Mouse (Mus musculus) retina, postnatal 1 day (tissue): ENCODE measurements around the gene Angptl2.

Source experiments
- DNase-seq: peaks from one replicate; pipeline ENCODE4 v3.0.0-alpha.2; 2012

Gene Angptl2

GRCm38 (mm10) chr2:33232782-33233570, 17.1 kb downstream of the Angptl2 start:
- no peak for DNase-seq

GRCm38 (mm10) chr2:33233856-33234255, 18.0 kb downstream of the Angptl2 start:
- no peak for DNase-seq

DNA sequence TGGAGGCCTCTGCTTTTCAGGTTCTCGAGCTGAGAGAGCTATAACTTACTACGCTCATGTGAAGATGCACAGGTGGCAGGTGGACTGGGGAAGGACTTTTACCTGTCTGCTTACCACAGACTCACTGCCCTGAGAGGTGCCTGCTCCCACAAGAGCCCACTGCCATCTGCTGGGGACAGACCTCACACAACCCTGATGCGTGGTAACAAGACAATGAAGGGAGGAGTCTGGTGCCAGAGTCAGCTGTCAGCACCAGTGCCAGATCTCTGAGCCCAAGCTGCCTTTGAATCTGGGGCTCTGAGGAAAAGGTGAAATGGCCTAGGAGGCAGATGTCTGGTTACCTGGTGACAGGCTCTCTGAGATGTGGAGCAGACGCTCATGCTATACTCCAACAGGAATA, 19.0 kb downstream of the Angptl2 start:
- peak; percentile 27 for DNase-seq

- DNase-seq, result no peak
Measured at GRCm38 (mm10) chr2:33237581-33237980, 21.7 kb downstream of the Angptl2 start.

DNA sequence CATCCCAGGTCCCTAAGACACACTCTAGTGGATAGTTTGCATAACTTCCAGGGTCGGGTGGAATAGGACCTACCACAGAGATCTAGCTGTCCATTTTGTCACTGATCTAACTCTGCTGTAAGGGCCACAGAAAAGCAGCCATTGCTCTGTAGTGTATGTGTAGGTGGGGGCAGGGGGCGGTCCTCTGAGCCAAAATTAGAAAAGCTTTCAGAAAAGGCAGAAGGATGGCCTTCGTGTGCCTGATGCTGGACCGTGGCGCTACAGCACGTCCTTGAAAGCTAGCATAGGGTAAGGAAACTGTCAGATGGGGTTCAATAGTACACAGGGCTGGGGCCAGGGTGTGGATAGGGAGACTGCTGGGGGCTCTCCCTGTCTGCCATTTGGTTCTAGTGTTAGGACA, 29.0 kb downstream of the Angptl2 start:
- no peak for DNase-seq

GRCm38 (mm10) chr2:33245350-33245749, 29.5 kb downstream of the Angptl2 start:
- no peak for DNase-seq

DNA sequence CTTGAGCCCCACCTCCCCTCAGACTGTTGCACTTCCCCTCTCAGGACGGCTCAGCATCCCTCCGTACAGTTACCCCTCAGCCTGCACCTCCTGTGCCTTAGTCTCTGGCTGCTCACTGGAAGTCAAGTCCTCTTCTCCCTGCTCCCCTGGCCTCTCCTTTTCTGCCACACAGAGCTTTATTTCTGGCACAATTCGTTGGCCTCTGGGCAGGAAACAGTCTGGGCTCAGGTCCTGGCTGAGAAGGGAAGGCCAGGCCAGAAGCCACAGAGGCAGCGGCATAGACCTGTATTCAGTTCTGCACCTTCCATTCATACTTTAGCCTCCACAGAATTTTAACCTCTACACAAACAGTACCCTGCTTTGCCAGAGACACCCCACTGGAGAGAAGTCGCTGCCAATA, 31.0 kb downstream of the Angptl2 start:
- DNase-seq, result no peak

DNA sequence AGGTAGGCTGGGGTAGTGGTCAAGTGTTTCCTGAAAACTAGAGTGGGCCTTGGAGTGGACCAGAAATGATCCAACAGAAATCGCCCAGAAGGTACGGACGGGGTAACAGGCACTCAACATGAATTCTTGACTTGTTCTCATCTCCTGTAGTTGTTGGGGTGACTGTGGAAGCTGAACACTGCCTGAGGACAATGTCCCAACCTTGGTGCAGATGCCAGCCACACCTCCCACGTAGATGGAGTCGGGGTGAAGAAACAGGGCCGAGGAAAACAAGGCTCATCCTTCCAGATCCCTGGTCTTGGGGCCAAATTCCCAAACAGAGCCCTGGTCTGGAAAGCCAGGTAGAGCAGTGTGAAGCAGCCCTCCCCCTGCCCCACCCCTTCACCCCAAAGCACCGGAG, 32.7 kb downstream of the Angptl2 start:
- no peak for DNase-seq

DNA sequence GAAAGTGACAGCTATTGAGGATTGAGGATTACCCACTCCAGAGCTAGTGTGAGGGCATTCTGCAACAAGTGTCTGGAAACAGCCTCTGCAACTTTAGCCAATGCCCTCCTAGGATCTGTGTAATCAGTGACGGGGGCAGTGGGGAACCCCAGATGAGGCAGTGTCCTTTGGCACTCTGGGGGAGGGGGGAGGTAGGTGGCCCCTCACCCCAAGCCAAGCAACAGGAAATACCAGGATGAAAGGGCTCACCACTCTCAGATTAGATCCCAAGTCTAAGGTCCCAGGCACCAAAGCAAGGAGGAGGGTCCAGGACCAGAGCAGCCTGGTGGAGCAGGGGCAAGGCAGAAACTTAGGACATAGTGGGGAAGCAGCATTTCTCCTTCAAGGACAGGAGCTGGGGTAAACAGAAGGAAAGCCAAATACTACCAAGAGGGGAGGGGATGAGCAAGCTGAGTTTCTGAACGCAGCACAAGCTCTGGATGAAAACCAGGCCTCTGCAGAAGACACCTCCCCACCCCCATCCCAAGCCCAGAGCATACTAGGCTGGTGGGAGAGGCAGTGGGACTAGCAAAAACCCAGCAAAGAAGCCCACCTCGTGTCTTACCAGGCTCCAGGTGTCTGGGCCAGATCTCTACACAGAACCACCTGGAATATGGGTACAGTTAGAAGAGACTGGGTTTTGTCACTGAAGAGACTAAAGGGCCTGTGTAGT, 34.2 kb downstream of the Angptl2 start:
- DNase-seq, result no peak

DNA sequence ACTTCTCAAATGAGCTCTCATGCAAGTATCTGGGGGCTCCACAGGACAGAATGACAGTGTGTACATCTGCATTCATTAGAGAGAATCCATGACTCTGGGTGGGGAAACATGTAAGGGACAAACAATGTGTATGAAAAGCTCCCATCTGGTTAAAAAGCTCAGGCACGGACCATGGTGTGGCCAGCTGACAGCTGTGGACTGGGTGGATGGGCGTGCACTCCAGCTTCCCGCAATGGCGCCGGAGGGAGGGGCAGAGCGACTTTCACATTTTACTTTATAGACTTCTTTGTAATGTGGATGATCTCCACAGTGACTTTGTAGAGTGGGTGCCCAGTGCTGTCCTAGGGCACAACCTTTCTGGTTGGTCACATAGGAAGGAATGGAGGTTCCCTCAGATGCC, 36.9 kb downstream of the Angptl2 start:
- DNase-seq, result no peak

GRCm38 (mm10) chr2:33253572-33254190, 37.8 kb downstream of the Angptl2 start:
- DNase-seq, result peak; percentile 45

- DNase-seq, result no peak
Measured at GRCm38 (mm10) chr2:33254318-33254985, 38.6 kb downstream of the Angptl2 start.

DNA sequence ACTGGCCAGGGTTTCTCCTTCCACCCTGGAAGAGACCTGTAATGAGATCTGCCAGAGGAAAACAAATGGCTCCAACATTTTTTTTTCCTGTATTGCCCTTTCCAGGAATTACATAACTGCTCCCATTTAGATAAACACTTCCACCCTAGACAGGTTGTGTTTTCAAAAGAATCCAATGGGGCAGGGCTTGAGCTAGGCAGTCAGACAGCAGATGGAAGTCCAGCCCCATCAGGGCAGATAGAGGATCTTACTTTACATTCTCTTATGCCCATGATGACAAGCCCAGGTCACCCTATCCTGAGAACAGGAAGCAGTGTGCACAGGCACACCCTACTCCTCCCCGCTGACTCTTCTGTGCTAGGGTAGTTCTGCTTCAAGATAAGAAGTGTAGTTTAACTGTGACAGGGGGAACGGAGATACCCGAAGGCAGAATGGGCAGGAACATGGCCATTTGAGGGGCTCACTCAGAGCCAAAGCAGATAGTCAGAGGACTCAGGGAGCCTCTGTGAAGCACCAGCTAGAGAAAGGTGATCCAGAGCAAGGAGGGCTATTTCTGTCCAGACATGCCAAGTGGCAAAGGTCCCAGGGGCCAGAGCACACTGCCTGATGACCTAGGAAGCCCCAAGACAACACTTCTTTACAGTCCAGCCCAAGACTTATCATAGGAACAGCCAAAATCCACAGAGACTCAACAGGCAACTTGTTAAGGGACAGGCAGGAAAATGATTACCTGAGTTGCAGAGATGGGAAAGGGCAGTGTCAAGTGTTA, 41.1 kb downstream of the Angptl2 start:
- no peak for DNase-seq

DNA sequence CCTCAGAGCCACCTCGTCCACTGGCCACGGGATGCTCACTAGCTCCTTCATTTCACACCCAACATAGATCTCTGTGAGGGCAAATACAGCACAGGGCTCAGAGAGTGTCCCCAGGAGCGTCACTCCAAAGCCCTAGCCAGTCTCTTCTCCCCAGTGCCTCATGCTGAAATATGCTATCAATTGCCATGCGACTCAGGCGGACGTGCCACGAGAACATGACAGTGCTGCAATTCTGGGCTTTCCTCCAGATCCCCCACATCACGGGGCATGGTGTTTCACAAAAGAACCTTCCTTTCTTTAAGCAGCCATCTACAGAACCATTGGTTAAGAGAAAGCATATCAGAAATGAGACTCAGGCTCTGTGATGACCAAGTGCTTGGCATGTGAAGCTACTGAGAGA, 44.9 kb downstream of the Angptl2 start:
- DNase-seq, result no peak

DNA sequence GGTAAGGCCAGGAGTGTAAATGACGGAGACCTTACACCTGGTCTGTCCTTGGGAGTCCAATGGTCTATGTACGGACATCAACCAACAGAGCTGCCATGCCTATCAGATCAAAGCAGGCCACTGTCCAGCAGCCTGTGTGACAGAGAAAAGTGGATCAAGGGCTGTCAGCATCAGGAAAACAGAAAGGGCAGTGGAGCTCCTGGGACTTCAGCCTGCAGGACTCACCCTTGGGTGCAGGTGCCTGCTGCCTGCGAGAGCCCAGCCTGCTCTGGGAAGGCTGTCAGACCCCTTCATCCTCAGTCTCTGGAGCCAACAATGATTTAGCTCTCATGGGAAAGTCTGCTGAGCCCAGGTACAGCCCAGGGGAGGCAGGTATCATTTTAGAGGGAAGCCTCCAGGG, 45.6 kb downstream of the Angptl2 start:
- no peak for DNase-seq

GRCm38 (mm10) chr2:33265793-33266192, 49.9 kb downstream of the Angptl2 start:
- no peak for DNase-seq

DNA sequence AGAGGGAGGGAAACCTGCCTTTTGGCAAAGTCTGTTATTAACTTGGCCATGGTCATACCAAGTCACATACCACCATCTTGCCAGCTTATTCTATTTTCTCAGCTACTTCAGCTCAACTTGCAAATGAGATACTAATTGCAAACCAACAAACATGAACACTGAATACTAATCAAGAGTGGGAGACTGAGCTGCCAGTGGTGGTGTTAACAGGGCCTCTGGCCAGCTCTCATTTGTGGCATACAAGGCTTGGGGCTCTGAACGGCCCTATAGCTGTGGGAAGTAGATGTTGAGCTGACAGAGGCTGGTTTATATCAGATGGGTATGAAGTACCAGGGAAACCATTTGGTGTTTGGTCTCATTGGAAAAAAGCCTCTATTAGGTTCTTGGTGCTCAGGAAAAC, 51.2 kb downstream of the Angptl2 start:
- DNase-seq, result no peak

DNA sequence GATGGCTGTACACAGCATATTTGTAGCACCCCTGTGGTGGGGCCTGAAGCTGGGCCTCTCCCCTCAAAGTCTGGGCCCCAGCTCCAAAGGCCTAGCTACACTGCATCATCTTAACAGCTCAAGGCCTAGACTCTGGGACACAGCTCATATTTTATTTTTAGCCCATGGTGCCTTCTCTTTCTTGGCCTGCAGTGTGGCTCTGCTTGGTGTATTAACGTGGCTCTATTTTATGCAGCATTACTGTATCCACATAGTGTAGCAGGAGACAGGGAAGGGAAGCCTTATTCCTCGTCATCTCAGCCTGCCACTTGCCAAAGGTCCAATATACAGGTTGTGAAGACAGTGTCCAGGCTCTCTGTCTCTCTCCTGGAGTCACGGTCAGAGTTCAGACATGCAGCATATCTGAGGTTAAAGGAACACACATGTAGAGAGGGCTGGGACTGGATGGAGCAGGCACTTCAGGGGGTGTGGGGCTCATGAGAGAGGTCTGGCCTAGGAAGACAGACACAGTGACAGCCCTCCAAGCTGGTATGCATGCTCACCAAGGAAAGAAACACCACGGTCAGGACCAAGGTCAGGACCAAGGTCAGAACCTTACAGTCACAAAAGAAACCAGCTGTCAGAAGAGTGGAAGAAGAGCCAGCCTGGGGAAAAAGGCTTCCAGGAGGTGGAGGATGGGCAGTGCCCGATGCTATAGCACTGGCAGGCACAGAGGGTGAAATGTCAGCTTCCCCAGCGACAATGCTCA, 52.7 kb downstream of the Angptl2 start:
- no peak for DNase-seq

- DNase-seq, result no peak
Measured at GRCm38 (mm10) chr2:33269132-33269493, 53.2 kb downstream of the Angptl2 start.

- DNase-seq, result no peak
Measured at GRCm38 (mm10) chr2:33270569-33270968, 54.7 kb downstream of the Angptl2 start.

DNA sequence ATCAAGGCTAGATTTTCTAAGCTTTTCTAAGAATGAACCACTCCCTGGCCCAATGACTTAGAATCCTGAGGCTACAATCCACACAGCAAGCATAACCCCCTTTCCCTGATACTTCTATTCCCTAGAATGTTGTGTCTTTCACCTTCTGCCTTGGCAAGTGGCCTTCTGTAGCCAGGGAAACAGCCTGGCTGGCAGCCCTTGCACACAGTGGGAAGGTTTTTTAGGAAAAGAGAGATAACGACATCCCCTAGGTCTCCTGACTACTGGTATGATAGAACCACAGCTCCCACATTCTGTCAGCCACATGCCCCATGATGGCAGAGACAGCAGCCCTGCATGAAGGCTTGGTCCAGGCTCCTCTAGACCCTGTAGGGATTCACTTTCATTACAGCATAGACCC, 55.6 kb downstream of the Angptl2 start:
- no peak for DNase-seq
